Comparison of ENCODE assay signal across 34 mouse cellular contexts in genomic region chr10:34069606-34070005, GRCm38 (mm10). TPM values are rescaled to one million over a fixed set of nuclear protein-coding genes. Genes with fewer than 3 reads are reported as not detected.
"Had no signal": no experiment of that assay in that cellular context is flagged by ENCODE, and none has a peak within 500 bp of the region (broad histone marks: within the 10 kb centered on the region; RNA-seq: fewer than 3 reads in every experiment).

No protein-coding gene starts in this region.

- H3K4me1 ChIP-seq: heart, embryonic 15.5 days; hindbrain, embryonic 13.5 days; hindbrain, embryonic 15.5 days; kidney, embryonic 15.5 days; limb, embryonic 13.5 days; limb, embryonic 15.5 days; liver, embryonic 12.5 days had no signal

- H3K4me3 ChIP-seq: heart, adult 2 months; heart, embryonic 13.5 days; heart, embryonic 15.5 days; hindbrain, embryonic 13.5 days; hindbrain, embryonic 15.5 days; kidney, embryonic 15.5 days; limb, embryonic 13.5 days; limb, embryonic 15.5 days; liver, embryonic 12.5 days had no signal

- H3K27ac ChIP-seq: heart, adult 2 months; heart, embryonic 13.5 days; heart, embryonic 15.5 days; hindbrain, embryonic 13.5 days; hindbrain, embryonic 15.5 days; hindbrain, postnatal 0 days; kidney, embryonic 15.5 days; kidney, postnatal 0 days; limb, embryonic 13.5 days; limb, embryonic 15.5 days; liver, embryonic 12.5 days; liver, embryonic 14.5 days had no signal

- DNase-seq: gastrocnemius, postnatal 14 days; gastrocnemius, postnatal 36 days; heart, adult 11 months; heart, adult 2 months; heart, postnatal 14 days; heart, postnatal 36 days; kidney, adult 11 months; kidney, adult 2 months; kidney, adult 9 months; kidney, postnatal 14 days; kidney, postnatal 36 days; layer of hippocampus, adult 9-11 months; layer of hippocampus, postnatal 36 days; left cerebral cortex, postnatal 4 days had no signal

RNA-seq across cellular contexts. Expression of gene Calhm4, which starts 25.5 kb away (rescaled TPM):
- polyA plus RNA-seq: gonadal fat pad, adult 2 months; heart, adult 2 months; heart, embryonic 11.5 days; heart, embryonic 13.5 days; heart, embryonic 15.5 days; heart, postnatal 0 days; hindbrain, embryonic 11.5 days; hindbrain, embryonic 13.5 days; hindbrain, embryonic 15.5 days; hindbrain, postnatal 0 days; intestine, embryonic 14.5 days; intestine, embryonic 16.5 days; kidney, adult 2 months; kidney, embryonic 15.5 days; kidney, postnatal 0 days; large intestine, adult 2 months; limb, embryonic 11.5 days; limb, embryonic 13.5 days; limb, embryonic 15.5 days; liver, adult 2 months; liver, embryonic 12.5 days; liver, embryonic 14.5 days had no signal

RNA-seq across cellular contexts. Expression of gene Trappc3l, which starts 32.2 kb away (rescaled TPM):
- polyA plus RNA-seq: gonadal fat pad, adult 2 months; heart, adult 2 months; heart, embryonic 11.5 days; heart, embryonic 13.5 days; heart, embryonic 15.5 days; heart, postnatal 0 days; hindbrain, embryonic 11.5 days; hindbrain, embryonic 13.5 days; hindbrain, embryonic 15.5 days; hindbrain, postnatal 0 days; intestine, embryonic 14.5 days; intestine, embryonic 16.5 days; kidney, adult 2 months; kidney, embryonic 15.5 days; kidney, postnatal 0 days; large intestine, adult 2 months; limb, embryonic 11.5 days; limb, embryonic 13.5 days; limb, embryonic 15.5 days; liver, adult 2 months; liver, embryonic 12.5 days; liver, embryonic 14.5 days had no signal
